Mouse (Mus musculus): Measurements from ENCODE around the gene Tmem178b. TPM values are rescaled to one million over a fixed set of nuclear protein-coding genes. Genes with fewer than 3 reads are reported as not detected.

Tmem178b gene
- total RNA-seq, 1 experiment: 0.04 TPM

DNA sequence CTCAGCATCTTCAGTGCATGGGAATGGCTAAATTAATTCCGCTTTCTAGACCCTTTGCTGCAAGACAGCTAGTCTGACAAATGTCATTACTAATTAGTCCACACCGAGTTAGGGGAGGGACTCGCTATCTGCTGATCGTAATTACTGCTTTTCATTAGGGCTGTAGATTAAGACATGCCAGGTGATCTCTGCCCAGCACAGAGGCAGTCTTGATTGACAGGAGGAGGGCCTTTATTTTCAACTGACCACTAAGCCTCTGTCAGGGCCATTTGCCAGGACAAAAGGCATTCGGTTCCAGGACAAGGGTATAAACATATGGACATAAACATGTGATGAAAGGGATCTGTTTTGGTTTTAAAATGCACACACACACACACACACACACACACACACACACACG lies 264.3 kb downstream of the Tmem178b start:
- in situ Hi-C loops (cut with MboI; ENCODE audit: low sequenced_read_pairs in 2 of 2, unreplicated experiment in 2 of 2): no loop called here
- TF ChIP-seq HCFC1 (IDR thresholded peaks at IDR 0.05; ENCODE audit: borderline replicate concordance, insufficient read depth, low read length) (no peak), MAFK (IDR thresholded peaks at IDR 0.05; ENCODE audit: insufficient read depth, low read depth, low read length) (no peak), ZNF384 (IDR thresholded peaks at IDR 0.05; ENCODE audit: low read depth, low read length) (no peak), ZC3H11A (IDR thresholded peaks at IDR 0.05; ENCODE audit: borderline replicate concordance, low read depth, low read length) (no peak), CHD2 (IDR thresholded peaks at IDR 0.05; ENCODE audit: low read depth, low read length) (no peak)

DNA sequence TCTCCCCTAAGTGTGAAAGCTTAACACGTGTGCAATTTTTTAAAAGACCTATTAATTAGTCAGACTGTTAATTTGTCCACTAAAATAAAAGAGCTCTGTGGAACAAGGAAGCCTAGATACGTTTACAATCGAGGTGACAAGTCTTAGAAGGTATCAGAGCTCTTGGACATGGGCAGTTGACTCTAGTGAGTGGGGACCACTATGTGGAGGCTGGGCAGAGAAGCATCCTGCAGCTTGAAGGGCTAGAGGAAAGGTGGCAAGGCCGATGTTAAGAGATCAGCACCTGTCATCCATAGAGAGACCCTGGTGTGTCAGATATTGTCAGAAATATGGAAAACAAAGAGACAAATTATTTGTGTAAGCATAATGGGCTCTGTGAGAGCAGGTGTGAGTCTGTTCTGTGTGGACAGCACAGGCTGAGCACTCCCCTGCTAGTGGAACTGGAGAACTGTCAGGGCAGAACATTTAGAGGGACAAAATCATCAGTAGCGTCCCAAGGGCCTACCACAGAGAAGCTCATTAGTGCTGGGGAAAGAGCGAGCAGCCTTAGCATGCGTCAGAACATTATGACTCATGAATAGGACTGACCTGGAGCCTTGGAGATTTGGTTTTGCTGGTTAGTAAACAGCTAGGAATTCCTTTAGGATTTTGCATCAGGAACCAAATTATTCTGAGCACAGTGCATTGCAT lies 264.9 kb downstream of the Tmem178b start:
- H3K27ac ChIP-seq (ENCODE audit: insufficient read depth, low read depth, low read length, poor library complexity, severe bottlenecking): no peak overlapping the region
- no peak for DNase-seq (ENCODE audit: low read depth, low spot score)
- in situ Hi-C loops (cut with MboI; ENCODE audit: low sequenced_read_pairs in 2 of 2, unreplicated experiment in 2 of 2): no loop called here

More for the DNA sequence above, 264.3 kb downstream of the Tmem178b start:
- DNase-seq (ENCODE audit: low read depth, low spot score): no peak
- Histone ChIP-seq H3K4me3 (ENCODE audit: insufficient read depth in 1 of 2, low read depth in 1 of 2, low read length in 2 of 2, poor library complexity in 1 of 2, severe bottlenecking in 1 of 2) (no peak overlapping the region), H3K9me3 (ENCODE audit: control insufficient read depth, insufficient read depth, low read depth, low read length) (no peaks in the 10 kb centered on the region), H3K9ac (ENCODE audit: insufficient read depth, low read depth, low read length, poor library complexity, severe bottlenecking) (no peak overlapping the region), H3K27ac (ENCODE audit: insufficient read depth, low read depth, low read length, poor library complexity, severe bottlenecking) (no peak overlapping the region), H3K4me1 (ENCODE audit: control insufficient read depth in 2 of 2, insufficient read depth in 2 of 2, low read length in 2 of 2, poor library complexity in 1 of 2) (no peaks in the 10 kb centered on the region), H3K36me3 (ENCODE audit: control insufficient read depth, insufficient read depth, low read length, poor library complexity, severe bottlenecking) (no peaks in the 10 kb centered on the region)

DNA sequence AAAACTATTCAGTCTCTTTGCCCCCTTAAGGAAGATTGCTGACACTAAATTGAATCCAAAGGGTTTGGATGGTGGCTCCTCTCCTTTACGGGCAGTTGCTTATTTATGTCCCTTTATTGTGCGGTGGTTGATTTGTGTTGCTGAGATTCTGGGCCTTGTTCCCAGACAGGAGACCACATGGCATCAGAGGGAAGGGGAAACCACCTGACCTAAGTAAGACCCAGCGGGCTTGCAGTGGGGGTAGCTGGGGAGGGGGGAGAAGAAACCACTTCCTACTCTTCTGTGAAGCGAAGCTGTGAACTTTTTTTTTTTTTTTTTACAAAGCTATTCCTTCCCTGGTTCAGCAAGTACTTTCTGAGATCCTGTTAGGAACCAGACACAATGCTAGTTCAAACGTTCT lies 269.5 kb downstream of the Tmem178b start:
- no peak overlapping the region for H3K9ac ChIP-seq (ENCODE audit: insufficient read depth, low read depth, low read length, poor library complexity, severe bottlenecking)
- no peak overlapping the region for H3K4me3 ChIP-seq (ENCODE audit: insufficient read depth in 1 of 2, low read depth in 1 of 2, low read length in 2 of 2, poor library complexity in 1 of 2, severe bottlenecking in 1 of 2)
- in situ Hi-C loops (cut with MboI; ENCODE audit: low sequenced_read_pairs in 2 of 2, unreplicated experiment in 2 of 2): no loop called here
- no peak overlapping the region for H3K27ac ChIP-seq (ENCODE audit: insufficient read depth, low read depth, low read length, poor library complexity, severe bottlenecking)
- no peaks in the 10 kb centered on the region for H3K9me3 ChIP-seq (ENCODE audit: control insufficient read depth, insufficient read depth, low read depth, low read length)
- no peak for DNase-seq (ENCODE audit: low read depth, low spot score)
- no peaks in the 10 kb centered on the region for H3K4me1 ChIP-seq (ENCODE audit: control insufficient read depth in 2 of 2, insufficient read depth in 2 of 2, low read length in 2 of 2, poor library complexity in 1 of 2)
- TF ChIP-seq CHD2 (IDR thresholded peaks at IDR 0.05; ENCODE audit: low read depth, low read length): no peak
- TF ChIP-seq MAFK (IDR thresholded peaks at IDR 0.05; ENCODE audit: insufficient read depth, low read depth, low read length): no peak
- TF ChIP-seq ZNF384 (IDR thresholded peaks at IDR 0.05; ENCODE audit: low read depth, low read length): no peak
- no peak for TF ChIP-seq HCFC1 (IDR thresholded peaks at IDR 0.05; ENCODE audit: borderline replicate concordance, insufficient read depth, low read length)
- TF ChIP-seq ZC3H11A (IDR thresholded peaks at IDR 0.05; ENCODE audit: borderline replicate concordance, low read depth, low read length): no peak
- H3K36me3 ChIP-seq (ENCODE audit: control insufficient read depth, insufficient read depth, low read length, poor library complexity, severe bottlenecking): no peaks in the 10 kb centered on the region

More for the DNA sequence above, 264.9 kb downstream of the Tmem178b start:
- Histone ChIP-seq H3K4me3 (ENCODE audit: insufficient read depth in 1 of 2, low read depth in 1 of 2, low read length in 2 of 2, poor library complexity in 1 of 2, severe bottlenecking in 1 of 2) (no peak overlapping the region), H3K4me1 (ENCODE audit: control insufficient read depth in 2 of 2, insufficient read depth in 2 of 2, low read length in 2 of 2, poor library complexity in 1 of 2) (no peaks in the 10 kb centered on the region), H3K9ac (ENCODE audit: insufficient read depth, low read depth, low read length, poor library complexity, severe bottlenecking) (no peak overlapping the region), H3K36me3 (ENCODE audit: control insufficient read depth, insufficient read depth, low read length, poor library complexity, severe bottlenecking) (no peaks in the 10 kb centered on the region), H3K9me3 (ENCODE audit: control insufficient read depth, insufficient read depth, low read depth, low read length) (no peaks in the 10 kb centered on the region)
- TF ChIP-seq ZC3H11A (IDR thresholded peaks at IDR 0.05; ENCODE audit: borderline replicate concordance, low read depth, low read length) (no peak), CHD2 (IDR thresholded peaks at IDR 0.05; ENCODE audit: low read depth, low read length) (no peak), ZNF384 (IDR thresholded peaks at IDR 0.05; ENCODE audit: low read depth, low read length) (no peak), MAFK (IDR thresholded peaks at IDR 0.05; ENCODE audit: insufficient read depth, low read depth, low read length) (no peak), HCFC1 (IDR thresholded peaks at IDR 0.05; ENCODE audit: borderline replicate concordance, insufficient read depth, low read length) (no peak)

DNA sequence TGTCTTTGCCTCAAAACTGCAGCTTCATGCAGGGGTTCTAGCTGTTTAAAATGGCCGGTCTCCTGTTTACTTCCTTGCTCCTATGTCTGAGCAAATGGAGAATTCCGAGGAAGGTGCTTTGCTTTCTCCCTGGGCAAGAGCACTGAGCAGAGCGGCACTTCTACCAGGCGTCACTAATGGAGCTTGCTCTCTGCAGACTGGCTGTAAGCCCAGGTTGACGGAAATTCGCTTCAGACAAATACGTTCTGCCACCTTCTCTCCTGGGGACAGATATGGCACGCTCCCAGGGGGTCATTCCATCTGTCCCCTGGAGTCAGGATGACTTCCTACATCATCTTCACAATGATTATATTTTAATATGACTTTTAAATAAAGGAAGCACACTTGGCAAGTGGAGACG lies 271.3 kb downstream of the Tmem178b start:
- Histone ChIP-seq H3K4me3 (ENCODE audit: insufficient read depth in 1 of 2, low read depth in 1 of 2, low read length in 2 of 2, poor library complexity in 1 of 2, severe bottlenecking in 1 of 2) (no peak overlapping the region), H3K9ac (ENCODE audit: insufficient read depth, low read depth, low read length, poor library complexity, severe bottlenecking) (no peak overlapping the region), H3K36me3 (ENCODE audit: control insufficient read depth, insufficient read depth, low read length, poor library complexity, severe bottlenecking) (no peaks in the 10 kb centered on the region), H3K27ac (ENCODE audit: insufficient read depth, low read depth, low read length, poor library complexity, severe bottlenecking) (no peak overlapping the region), H3K4me1 (ENCODE audit: control insufficient read depth in 2 of 2, insufficient read depth in 2 of 2, low read length in 2 of 2, poor library complexity in 1 of 2) (no peaks in the 10 kb centered on the region), H3K9me3 (ENCODE audit: control insufficient read depth, insufficient read depth, low read depth, low read length) (no peaks in the 10 kb centered on the region)
- in situ Hi-C loops (cut with MboI; ENCODE audit: low sequenced_read_pairs in 2 of 2, unreplicated experiment in 2 of 2): no loop called here
- TF ChIP-seq CHD2 (IDR thresholded peaks at IDR 0.05; ENCODE audit: low read depth, low read length): no peak
- no peak for TF ChIP-seq ZC3H11A (IDR thresholded peaks at IDR 0.05; ENCODE audit: borderline replicate concordance, low read depth, low read length)
- TF ChIP-seq HCFC1 (IDR thresholded peaks at IDR 0.05; ENCODE audit: borderline replicate concordance, insufficient read depth, low read length): no peak
- no peak for TF ChIP-seq MAFK (IDR thresholded peaks at IDR 0.05; ENCODE audit: insufficient read depth, low read depth, low read length)
- no peak for TF ChIP-seq ZNF384 (IDR thresholded peaks at IDR 0.05; ENCODE audit: low read depth, low read length)
- no peak for DNase-seq (ENCODE audit: low read depth, low spot score)

Measured in ES-E14 (cell line).